Comparison of ENCODE assay signal across 8 mouse cellular contexts in genomic region chr2:172977409-172978130, GRCm38 (mm10). TPM values are rescaled to one million over a fixed set of nuclear protein-coding genes. Genes with fewer than 3 reads are reported as not detected.
DNase-seq lines count a peak whose midpoint lies in the region; ATAC-seq lines count a peak whose summit lies in the region.

Gene Spo11, plus strand, starts transcription at chr2:172977700.

- H3K4me3 ChIP-seq in kidney, embryonic 15.5 days (replicated peaks), result no peak within 1 kb of the TSS
- H3K4me3 ChIP-seq in brown adipose tissue, adult 24 weeks (ENCODE audit: insufficient read depth, low read depth, low read length), result peak within 1 kb of the TSS; percentile 37
- no peak within 1 kb of the TSS for H3K4me3 ChIP-seq in intestine, embryonic 14.5 days (ENCODE audit: low read depth, low read length)

- H3K36me3 ChIP-seq in kidney, embryonic 15.5 days, result no peaks in the 10 kb centered on the region
- no peaks in the 10 kb centered on the region for H3K36me3 ChIP-seq in intestine, embryonic 14.5 days (ENCODE audit: control insufficient read depth, insufficient read depth, low read length)

- peaks cover 3% of the 10 kb centered on the region for H3K9me3 ChIP-seq in kidney, embryonic 15.5 days (replicated peaks)
- no peaks in the 10 kb centered on the region for H3K9me3 ChIP-seq in intestine, embryonic 14.5 days (ENCODE audit: control insufficient read depth, low read length)

- H3K4me2 ChIP-seq in kidney, embryonic 15.5 days, result peak within 1 kb of the TSS; percentile 37
- H3K4me2 ChIP-seq in intestine, embryonic 14.5 days (ENCODE audit: low read length), result peak within 1 kb of the TSS; percentile 14; the same call in 1 of the 2 replicates

- DNase-seq in kidney, adult 11 months, result no peak
- DNase-seq in intestine, embryonic 14.5 days (ENCODE audit: low spot score), result no peak
- peak; percentile 46 to 60 for DNase-seq in natural killer cell, adult 2 months (ENCODE audit: low spot score in 2 of 2)
- DNase-seq in cerebellum, adult 18-20 months, result no peak
- DNase-seq in yolk sac, embryonic 10.5 days (ENCODE audit: low spot score), result no peak
- no peak for DNase-seq in c-Kit-positive CD71-positive TER-119-positive erythroid progenitor cells, embryonic 14.5 days (ENCODE audit: low spot score)

- 19% methylated on average over 14 of the region's 14 CpGs for WGBS in kidney, embryonic 15.5 days
- WGBS in intestine, embryonic 14.5 days, result 28% methylated on average over 14 of the region's 14 CpGs

- peak within 1 kb of the TSS; percentile 65 for H3K27ac ChIP-seq in kidney, embryonic 15.5 days
- no peak within 1 kb of the TSS for H3K27ac ChIP-seq in brown adipose tissue, adult 24 weeks (replicated peaks; ENCODE audit: low read depth, low read length)
- H3K27ac ChIP-seq in intestine, embryonic 14.5 days (ENCODE audit: low read depth), result no peak within 1 kb of the TSS

- no peak within 1 kb of the TSS for H3K9ac ChIP-seq in kidney, embryonic 15.5 days
- no peak within 1 kb of the TSS for H3K9ac ChIP-seq in intestine, embryonic 14.5 days (ENCODE audit: low read length)

- H3K4me1 ChIP-seq in kidney, embryonic 15.5 days, result peaks cover 30% of the 10 kb centered on the region
- no peaks in the 10 kb centered on the region for H3K4me1 ChIP-seq in brown adipose tissue, adult 24 weeks (ENCODE audit: control insufficient read depth, insufficient read depth, insufficient read length, low read length)
- H3K4me1 ChIP-seq in intestine, embryonic 14.5 days (replicated peaks; ENCODE audit: control insufficient read depth, insufficient read depth, low read length), result peaks cover 6% of the 10 kb centered on the region; the same call in 1 of the 2 replicates

- H3K27me3 ChIP-seq in kidney, embryonic 15.5 days, result no peaks in the 10 kb centered on the region
- H3K27me3 ChIP-seq in intestine, embryonic 14.5 days (replicated peaks; ENCODE audit: control insufficient read depth, insufficient read depth, low read length), result no peaks in the 10 kb centered on the region

- no peak for ATAC-seq in kidney, embryonic 15.5 days (replicated peaks; ENCODE audit: low FRiP score)
- no peak for ATAC-seq in intestine, embryonic 14.5 days (replicated peaks; ENCODE audit: low FRiP score, low TSS enrichment, low read depth)

RNA-seq across cellular contexts. Expression of gene Spo11, which starts in this region (rescaled TPM):
- 0.08 and 0.09 TPM in 2 replicates for polyA plus RNA-seq in kidney, embryonic 15.5 days (2015; fragmentation: Nextera tagmentation; extraction: Ambion mirVana)
- not detected in 2 replicates for polyA plus RNA-seq in brown adipose tissue, adult 24 weeks (2012; ENCODE audit: insufficient read depth, insufficient read length, missing spikeins)
- polyA plus RNA-seq in intestine, embryonic 14.5 days (2014; fragmentation: Nextera tagmentation; extraction: Ambion mirVana), result 0.04 TPM in 1 of 2 replicates, not detected in the other

Comparison
In these comparisons a context has a peak if more than half of its experiments do, and no peak if none do; other contexts are left out.
1. DNase-seq: peak in natural killer cell, adult 2 months (2 of 2); none in kidney, adult 11 months (single experiment), intestine, embryonic 14.5 days (single experiment), cerebellum, adult 18-20 months (0 of 2), yolk sac, embryonic 10.5 days (single experiment) and c-Kit-positive CD71-positive TER-119-positive erythroid progenitor cells, embryonic 14.5 days (single experiment).